Mouse (Mus musculus) layer of hippocampus, postnatal 25 days (tissue): ENCODE measurements at regions not wholly inside any gene's neighbourhood (a gene's known extent, or its start where the extent isn't known, plus 50 kb on each side); places are given as distances from the start of the nearest gene placed in this dataset.
"Not testable (repeated sequence)": the region's sequence is repeated elsewhere in the genome, so short reads cannot be mapped to it uniquely, and the experiment has no call there.

Experiments used
- DNase-seq, 2 experiments: peaks; one replicate each; pipeline ENCODE4 v3.0.0; 2022; ENCODE audit warnings: mixed read lengths in 2 of 2, low spot score in 1 of 2; ENCODE audit errors: extremely low spot score in 1 of 2

DNA sequence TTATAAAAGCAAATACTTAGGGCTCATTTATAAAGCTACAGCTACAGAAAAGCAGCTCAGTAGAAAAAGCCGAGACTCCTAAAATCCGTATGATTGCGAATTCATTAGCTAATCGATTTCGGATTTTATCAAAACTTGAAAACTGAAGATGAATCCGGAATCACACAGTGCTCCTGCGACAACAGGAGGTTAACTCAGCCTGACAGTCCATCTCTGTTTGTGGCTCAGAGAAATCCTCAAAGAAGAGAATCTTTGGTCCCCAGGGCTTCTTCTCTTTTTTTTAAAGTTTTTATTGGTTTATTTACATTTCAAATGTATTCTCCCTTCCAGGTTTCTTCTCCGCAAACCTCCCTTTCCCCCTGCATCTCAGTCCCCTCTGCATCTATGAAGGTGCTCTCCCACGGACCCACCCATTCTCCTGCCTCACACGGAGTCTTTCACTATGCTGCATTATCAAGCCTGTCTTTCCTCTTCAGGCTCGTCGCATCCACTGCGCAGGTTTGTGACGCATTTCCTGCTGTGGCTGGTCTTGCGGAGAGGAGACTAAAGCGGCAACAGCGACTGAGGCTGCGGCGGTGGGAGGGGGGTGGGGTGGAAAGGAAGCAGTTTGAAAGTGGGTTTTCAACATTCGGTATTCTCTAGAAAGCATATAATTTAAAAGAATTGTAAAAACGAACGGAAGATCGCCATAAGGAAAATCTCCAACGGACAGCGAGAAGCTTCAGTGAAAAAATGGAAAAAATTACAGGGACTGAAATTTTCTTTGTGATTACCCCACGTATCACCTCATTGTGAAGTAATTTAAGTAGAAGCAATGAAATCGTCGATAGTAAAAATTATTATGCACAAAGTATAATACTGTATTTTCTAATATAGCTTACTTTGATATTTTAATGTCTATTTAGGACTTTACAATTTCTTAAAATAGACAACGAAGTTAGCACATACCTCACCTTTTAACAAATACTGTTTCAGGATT is 482.5 kb upstream of the Snrpn start:
- peak in 1 of 2 experiments; percentile 46 for DNase-seq

- DNase-seq, result not testable (repeated sequence)
Observed at GRCm38 (mm10) chr7:60617070-60617674, 477.2 kb upstream of the Snrpn start.
